Mouse (Mus musculus) embryonic facial prominence, embryonic 10.5 days (tissue): ENCODE results near the gene Gm5447. TPM values are rescaled to one million over a fixed set of nuclear protein-coding genes. Genes with fewer than 3 reads are reported as not detected.
A peak's percentile ranks its signal among the peaks of the same experiment; 100 is the strongest.

Source experiments
- DNase-seq: peaks from one replicate; pipeline ENCODE4 v3.0.0-alpha.2; 2017; ENCODE audit warnings: low spot score
- H3K27ac ChIP-seq: fragments of 300-500 bp; sonication (generic); replicated peaks from 2 replicates; pipeline ENCODE4 v1.5.1; 2016; ENCODE audit warnings: mild to moderate bottlenecking
- H3K27me3 ChIP-seq: fragments of 300-500 bp; sonication (generic); replicated peaks from 2 replicates; pipeline ENCODE4 v1.6.1; 2016; ENCODE audit warnings: low read depth, mild to moderate bottlenecking; ENCODE audit not compliant: poor library complexity, severe bottlenecking
- H3K36me3 ChIP-seq: fragments of 300-500 bp; sonication (generic); replicated peaks from 2 replicates; pipeline ENCODE4 v1.6.1; 2016; ENCODE audit warnings: mild to moderate bottlenecking, moderate library complexity
- H3K4me1 ChIP-seq: fragments of 300-500 bp; sonication (generic); 2 replicates; pipeline ENCODE4 v1.6.1; 2016
- H3K4me3 ChIP-seq: fragments of 300-500 bp; sonication (generic); 2 replicates; pipeline ENCODE4 v1.5.1; 2016; ENCODE audit warnings: mild to moderate bottlenecking, moderate library complexity
- H3K9me3 ChIP-seq: fragments of 300-500 bp; sonication (generic); 2 replicates; pipeline ENCODE4 v1.6.1; 2016; ENCODE audit warnings: mild to moderate bottlenecking
- WGBS: fragments of 180-500 bp; shearing (Covaris S2); methylation state at CpG from one replicate; pipeline ENCODE4 v1.1.7; 2016; 5-methylcytosine and 5-hydroxymethylcytosine counted together
- polyA plus RNA-seq: library from polyadenylated mRNA; unstranded; fragments of >200 nt; fragmentation: Nextera tagmentation; extraction: Ambion mirVana; gene quantifications from 2 replicates; pipeline ENCODE4 v1.2.1, GENCODE M21; 2016

The Gm5447 gene
- polyA plus RNA-seq, 1 experiment from 2014 or later: 0.14 TPM

DNA sequence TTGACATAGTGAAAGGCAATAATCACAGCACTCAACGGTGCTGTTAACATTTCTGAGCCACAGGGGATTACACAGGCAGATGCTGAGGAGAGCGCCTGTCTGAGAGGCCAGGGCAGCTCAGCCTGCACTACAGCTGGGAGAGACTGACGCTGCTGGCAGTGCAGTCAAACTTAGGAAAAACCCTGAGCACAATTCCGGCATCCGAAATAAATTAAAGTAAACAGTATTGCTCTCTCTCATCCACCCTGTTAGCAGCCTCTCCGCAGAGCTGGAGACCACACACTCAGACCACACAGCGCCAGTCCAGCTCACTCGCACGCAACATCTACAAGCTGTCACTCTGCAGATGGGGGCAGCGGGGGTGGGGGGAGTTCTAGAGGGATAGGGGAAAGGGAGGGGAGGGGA lies 7.5 kb upstream of the Gm5447 start:
- peak overlapping the region; percentile 68 for H3K27ac ChIP-seq
- peak overlapping the region; percentile 36 for H3K4me3 ChIP-seq
- no peaks in the 10 kb centered on the region for H3K27me3 ChIP-seq
- WGBS: 9% methylated on average over 10 of the region's 10 CpGs
- peak; percentile 82 for DNase-seq
- H3K4me1 ChIP-seq: peaks cover 54% of the 10 kb centered on the region
- 0 out of 2 replicates have a peak, but pooled peaks cover under 1% of the 10 kb centered on the region for H3K36me3 ChIP-seq
- H3K9me3 ChIP-seq: no peaks in the 10 kb centered on the region

DNA sequence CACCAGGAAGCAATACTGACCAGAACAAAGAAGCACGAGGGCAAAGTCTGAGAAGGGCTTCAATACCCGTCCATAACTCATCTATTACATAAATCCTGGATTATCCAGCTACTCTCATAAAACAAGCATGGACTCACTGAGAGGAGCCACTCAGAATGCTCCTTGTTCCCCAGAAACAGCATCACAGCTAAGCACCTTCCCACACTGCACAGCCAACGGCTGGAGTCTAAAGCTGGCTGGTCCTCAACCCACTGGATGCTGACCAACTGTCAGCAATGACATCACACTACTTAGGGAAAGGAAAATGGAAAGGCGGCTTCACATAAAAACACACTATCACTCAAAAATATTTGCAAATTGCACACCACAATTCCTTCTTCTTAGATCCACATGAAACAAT lies 5.7 kb upstream of the Gm5447 start:
- H3K9me3 ChIP-seq: no peaks in the 10 kb centered on the region
- H3K27me3 ChIP-seq: no peaks in the 10 kb centered on the region
- DNase-seq: no peak
- H3K27ac ChIP-seq: no peak overlapping the region
- H3K4me3 ChIP-seq: no peak overlapping the region
- no peaks in the 10 kb centered on the region for H3K36me3 ChIP-seq
- WGBS: 69% methylated on average over 4 of the region's 4 CpGs
- H3K4me1 ChIP-seq: peaks cover 67% of the 10 kb centered on the region

DNA sequence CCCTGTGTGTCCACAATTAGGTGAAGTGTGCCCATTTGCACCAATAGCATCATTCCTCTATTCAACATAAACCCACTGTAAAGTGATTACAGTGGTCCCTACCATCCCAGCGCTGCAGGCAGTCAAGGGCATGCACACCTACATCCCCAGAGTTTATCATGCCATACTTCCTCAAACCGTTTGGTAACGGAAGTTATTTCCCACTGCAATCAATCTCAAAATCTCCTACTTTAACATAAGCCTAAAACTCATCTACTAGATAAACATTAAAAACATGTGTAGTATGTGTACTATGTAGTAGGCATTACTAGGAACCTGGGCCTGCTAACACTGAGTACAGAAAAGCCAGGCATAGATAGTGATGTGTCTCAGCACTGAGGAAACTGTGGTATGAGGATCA lies 3.0 kb upstream of the Gm5447 start:
- Histone ChIP-seq H3K9me3 (no peaks in the 10 kb centered on the region), H3K36me3 (no peaks in the 10 kb centered on the region), H3K4me1 (peaks cover 57% of the 10 kb centered on the region), H3K4me3 (no peak overlapping the region), H3K27ac (no peak overlapping the region), H3K27me3 (no peaks in the 10 kb centered on the region)
- WGBS: 89% methylated on average over 3 of the region's 3 CpGs
- no peak for DNase-seq

DNA sequence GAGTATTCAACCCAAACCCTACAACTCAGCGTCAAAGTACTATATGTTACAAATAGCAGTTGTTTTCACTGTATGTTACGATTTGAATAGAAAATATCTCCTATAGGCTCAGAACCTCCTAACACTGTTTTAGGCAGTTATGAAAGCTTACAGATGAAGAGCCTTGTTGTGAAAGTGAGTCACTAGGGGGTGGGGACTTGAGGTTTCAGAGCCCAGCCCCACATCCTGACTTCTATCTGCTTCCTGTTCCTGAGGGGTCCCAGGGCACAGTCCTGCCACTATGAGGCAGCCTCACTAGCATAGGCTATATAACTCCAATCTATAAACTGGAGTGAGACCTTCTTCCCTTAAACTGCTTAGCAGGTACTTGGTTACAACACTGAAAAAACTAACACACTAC lies 1.9 kb upstream of the Gm5447 start:
- Histone ChIP-seq H3K4me1 (peaks cover 46% of the 10 kb centered on the region), H3K36me3 (no peaks in the 10 kb centered on the region), H3K4me3 (no peak overlapping the region), H3K9me3 (no peaks in the 10 kb centered on the region), H3K27ac (no peak overlapping the region), H3K27me3 (no peaks in the 10 kb centered on the region)
- no peak for DNase-seq
- 95% methylated on average over 2 of the region's 2 CpGs for WGBS

DNA sequence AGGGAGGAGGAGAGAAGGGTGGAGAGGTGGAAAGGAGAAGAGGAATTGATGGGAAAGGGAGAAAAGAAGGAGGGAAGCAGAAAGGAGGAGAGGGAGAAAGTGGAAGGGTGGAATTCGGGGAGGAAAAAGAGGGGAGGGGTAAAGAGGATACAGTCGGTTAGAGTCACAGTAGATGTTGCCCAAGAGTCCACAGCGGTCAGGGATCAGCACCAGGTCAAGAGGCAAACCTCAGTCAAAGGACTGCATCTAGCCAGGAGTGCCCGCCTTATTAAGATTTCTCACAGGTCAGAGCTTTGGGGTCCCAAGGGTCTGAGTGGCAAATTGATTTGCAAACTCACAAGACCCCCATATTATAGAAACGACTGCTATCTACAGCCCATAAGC lies 235 bp downstream of the Gm5447 start:
- H3K27ac ChIP-seq: peak overlapping the region; percentile 95
- no peaks in the 10 kb centered on the region for H3K9me3 ChIP-seq
- H3K27me3 ChIP-seq: 0 out of 2 replicates have a peak, but pooled peaks cover 4% of the 10 kb centered on the region
- H3K4me1 ChIP-seq: peaks cover 32% of the 10 kb centered on the region
- H3K4me3 ChIP-seq: peak overlapping the region; percentile 90
- no peak for DNase-seq
- H3K36me3 ChIP-seq: no peaks in the 10 kb centered on the region
- 17% methylated on average over 5 of the region's 5 CpGs for WGBS

DNA sequence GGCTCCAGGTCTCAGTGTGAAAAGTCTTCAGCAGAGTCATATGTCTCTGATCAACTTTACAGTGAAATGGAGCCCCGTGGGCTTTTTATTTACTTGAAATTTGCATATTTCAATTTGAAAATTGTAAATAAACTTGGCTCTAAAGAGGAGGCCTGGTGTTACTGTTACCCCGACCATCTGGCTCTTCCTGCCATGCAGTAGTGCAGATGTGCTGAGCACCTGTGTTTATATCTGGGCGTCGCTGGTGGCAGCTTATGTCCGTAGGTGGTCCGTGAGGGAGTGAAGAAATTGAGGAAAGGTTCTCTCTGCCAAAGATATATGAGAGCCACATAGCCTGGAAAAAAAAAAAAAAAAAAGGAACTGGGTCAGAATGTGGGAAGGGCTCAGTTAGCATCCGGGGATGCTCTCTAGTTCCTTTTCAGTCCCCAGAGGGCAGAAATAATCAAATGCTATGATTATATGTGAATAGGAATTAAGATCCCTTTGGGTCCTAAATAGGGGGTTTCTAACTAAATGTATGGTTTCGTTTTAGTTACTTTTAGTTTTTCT lies 2.6 kb downstream of the Gm5447 start:
- Histone ChIP-seq H3K36me3 (no peaks in the 10 kb centered on the region), H3K4me3 (no peak overlapping the region), H3K4me1 (peaks cover 22% of the 10 kb centered on the region), H3K27me3 (0 out of 2 replicates have a peak, but pooled peaks cover 4% of the 10 kb centered on the region), H3K9me3 (no peaks in the 10 kb centered on the region), H3K27ac (no peak overlapping the region)
- 64% methylated on average over 8 of the region's 8 CpGs for WGBS
- no peak for DNase-seq

DNA sequence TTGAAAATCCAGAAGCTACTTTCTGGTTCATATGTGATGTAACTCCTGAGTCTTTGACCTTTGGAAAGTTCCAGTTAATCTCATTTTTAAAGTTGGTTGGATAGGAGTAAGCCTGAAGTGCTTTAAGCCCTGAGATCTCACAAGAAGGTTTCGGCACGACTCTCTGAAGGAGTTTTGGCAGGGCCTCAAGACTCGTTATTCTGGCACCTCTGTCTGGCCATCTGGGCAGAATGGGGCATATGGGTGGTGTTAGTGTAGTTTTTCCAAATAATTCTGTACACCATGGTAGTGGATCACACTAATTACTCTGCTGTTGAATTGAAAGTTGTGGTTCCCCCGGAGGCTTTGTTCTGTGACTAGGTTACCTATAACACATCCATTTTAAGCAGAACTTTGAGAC lies 4.2 kb downstream of the Gm5447 start:
- 73% methylated on average over 4 of the region's 4 CpGs for WGBS
- Histone ChIP-seq H3K36me3 (no peaks in the 10 kb centered on the region), H3K9me3 (no peaks in the 10 kb centered on the region), H3K27ac (no peak overlapping the region), H3K4me3 (no peak overlapping the region), H3K4me1 (peaks cover 10% of the 10 kb centered on the region), H3K27me3 (0 out of 2 replicates have a peak, but pooled peaks cover 4% of the 10 kb centered on the region)
- DNase-seq: no peak

DNA sequence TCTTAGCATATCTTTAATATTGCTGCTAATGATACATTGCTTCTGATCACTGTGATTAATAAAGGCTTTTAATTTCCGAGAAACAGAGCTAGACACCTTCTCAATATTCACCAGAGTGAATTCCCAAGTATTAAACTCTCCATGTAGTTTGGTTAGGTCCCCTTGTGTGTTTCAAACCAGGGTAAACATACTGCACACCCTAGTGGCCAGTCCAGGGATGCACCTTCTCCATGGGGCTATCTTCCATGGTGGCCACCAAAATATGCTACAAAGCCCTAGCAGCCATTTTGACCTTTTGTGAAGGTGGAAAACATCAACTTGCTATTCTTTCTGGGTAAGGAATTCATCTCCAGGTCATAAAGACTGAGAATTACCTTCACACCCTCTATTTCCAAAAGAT lies 7.7 kb downstream of the Gm5447 start:
- Histone ChIP-seq H3K36me3 (no peaks in the 10 kb centered on the region), H3K4me3 (no peak overlapping the region), H3K27ac (no peak overlapping the region), H3K4me1 (peaks cover 16% of the 10 kb centered on the region), H3K27me3 (peaks cover 30% of the 10 kb centered on the region), H3K9me3 (no peaks in the 10 kb centered on the region)
- DNase-seq: peak; percentile 34
- WGBS: 67% methylated on average over 1 of the region's 1 CpGs

DNA sequence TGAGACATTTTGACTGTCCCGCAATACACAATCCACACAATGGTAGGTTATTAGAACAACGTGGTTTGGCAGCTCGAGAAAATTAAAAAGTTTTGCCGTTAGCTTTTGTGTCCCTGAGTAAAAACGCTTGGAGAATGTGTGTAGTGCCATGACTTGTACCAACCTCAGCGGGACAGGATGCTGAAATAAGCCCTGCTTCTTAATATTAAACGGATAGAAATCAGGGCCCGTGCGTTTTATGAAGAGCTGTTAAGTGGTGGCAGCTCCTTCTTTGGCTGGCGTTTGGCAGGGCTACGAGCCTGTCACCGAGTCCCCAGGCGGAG lies 11.2 kb downstream of the Gm5447 start:
- peaks cover 48% of the 10 kb centered on the region for H3K27me3 ChIP-seq

DNA sequence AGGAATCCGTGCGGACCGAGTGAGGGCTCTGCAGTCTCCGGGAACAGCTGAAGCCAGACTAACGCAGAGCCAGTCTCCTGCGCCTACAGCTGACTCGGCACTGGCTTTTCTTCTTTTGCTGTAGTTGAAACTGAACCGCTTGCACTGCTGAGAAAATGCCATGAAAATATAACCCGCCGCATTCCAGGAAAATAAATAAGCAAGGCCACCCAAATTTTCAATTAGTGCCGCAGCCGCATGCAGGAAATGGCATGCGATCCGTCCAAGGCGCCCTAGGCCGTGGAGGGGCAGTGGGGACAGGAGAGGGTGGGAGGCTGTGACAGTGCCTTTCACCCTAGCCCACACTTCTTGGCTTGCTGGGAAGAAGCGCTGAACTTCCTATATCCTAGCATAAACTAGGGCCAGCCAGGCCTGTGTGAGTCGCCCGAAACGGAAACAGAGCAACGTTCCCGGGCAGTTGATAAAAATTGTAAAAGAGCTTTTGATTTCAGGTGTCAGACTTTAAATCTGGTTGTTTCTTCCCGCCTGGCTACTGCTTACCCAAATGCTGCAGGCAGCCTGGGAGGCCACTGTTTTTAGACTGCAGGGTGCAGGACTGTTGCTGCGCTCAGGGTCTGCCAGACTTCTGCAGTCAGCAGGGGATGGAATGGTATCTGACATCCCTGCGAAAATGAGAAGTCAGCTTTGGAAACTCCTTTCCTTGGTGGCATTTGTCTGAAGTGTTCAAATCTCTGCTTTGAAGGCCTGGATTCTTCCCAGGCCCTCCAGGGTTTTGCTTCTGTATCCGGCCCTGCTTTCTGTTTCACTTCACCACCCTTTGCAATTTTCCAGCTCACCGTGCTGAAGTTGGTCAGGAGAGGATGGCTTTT lies 11.8 kb downstream of the Gm5447 start:
- H3K36me3 ChIP-seq: no peaks in the 10 kb centered on the region
- H3K27ac ChIP-seq: peak overlapping the region; percentile 66
- H3K9me3 ChIP-seq: no peaks in the 10 kb centered on the region
- WGBS: 14% methylated on average over 27 of the region's 27 CpGs
- H3K27me3 ChIP-seq: peaks cover 48% of the 10 kb centered on the region
- H3K4me3 ChIP-seq: peak overlapping the region; percentile 51
- peaks cover 16% of the 10 kb centered on the region for H3K4me1 ChIP-seq
- peak; percentile 56 for DNase-seq

More for the DNA sequence above, 11.2 kb downstream of the Gm5447 start:
- peaks cover 16% of the 10 kb centered on the region for H3K4me1 ChIP-seq
- H3K36me3 ChIP-seq: no peaks in the 10 kb centered on the region
- WGBS: 20% methylated on average over 13 of the region's 13 CpGs
- H3K4me3 ChIP-seq: peak overlapping the region; percentile 51
- H3K27ac ChIP-seq: peak overlapping the region; percentile 57
- no peak for DNase-seq
- H3K9me3 ChIP-seq: no peaks in the 10 kb centered on the region

DNA sequence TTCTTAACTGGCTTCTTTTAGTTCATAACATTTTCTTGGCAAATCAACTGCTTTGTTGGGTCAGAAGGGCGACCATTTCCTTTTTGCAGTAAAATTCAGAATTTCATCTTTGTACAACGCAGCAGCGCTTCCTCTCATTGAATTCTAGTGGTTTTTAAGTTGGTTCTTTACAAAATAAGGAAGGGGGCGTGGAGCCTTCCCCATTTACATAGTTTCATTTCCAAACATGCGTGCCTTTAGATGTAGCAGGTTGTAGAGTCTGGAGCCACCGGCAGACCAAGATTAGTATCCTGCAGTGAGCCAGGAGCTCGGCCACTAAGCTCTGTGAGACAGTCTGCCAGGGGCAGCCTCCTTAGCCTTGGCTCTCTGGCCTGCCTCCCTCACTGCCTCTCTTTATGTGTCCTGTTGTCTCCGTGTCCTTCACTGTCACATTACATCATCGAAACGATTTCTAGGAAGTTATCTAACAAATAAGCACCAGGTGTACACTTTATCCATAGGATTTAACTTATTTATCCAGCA lies 13.0 kb downstream of the Gm5447 start:
- WGBS: 75% methylated on average over 10 of the region's 10 CpGs
- Histone ChIP-seq H3K4me3 (no peak overlapping the region), H3K36me3 (no peaks in the 10 kb centered on the region), H3K27ac (no peak overlapping the region), H3K4me1 (peaks cover 16% of the 10 kb centered on the region), H3K27me3 (peaks cover 57% of the 10 kb centered on the region), H3K9me3 (no peaks in the 10 kb centered on the region)
- DNase-seq: no peak

DNA sequence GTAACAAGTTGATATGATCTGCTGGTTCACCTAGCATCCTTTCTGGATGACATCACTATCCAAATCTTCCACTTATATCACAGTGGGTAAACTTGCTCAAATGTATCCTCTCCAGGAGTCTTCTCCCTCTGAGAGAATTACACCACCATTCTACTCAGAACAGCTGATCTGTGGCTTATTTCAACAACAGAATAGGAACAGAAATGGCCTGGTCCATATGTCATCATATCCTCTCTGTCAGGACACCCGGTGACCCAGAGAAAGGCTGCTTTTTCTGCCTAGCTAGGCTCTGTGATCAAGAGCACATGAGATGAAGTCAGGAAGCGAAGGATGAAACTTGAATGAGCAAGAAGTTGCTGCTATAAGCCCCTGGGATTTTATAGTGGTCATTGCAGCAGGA lies 13.7 kb downstream of the Gm5447 start:
- H3K27ac ChIP-seq: no peak overlapping the region
- H3K27me3 ChIP-seq: peaks cover 58% of the 10 kb centered on the region
- no peak for DNase-seq
- peaks cover 16% of the 10 kb centered on the region for H3K4me1 ChIP-seq
- no peak overlapping the region for H3K4me3 ChIP-seq
- 90% methylated on average over 2 of the region's 2 CpGs for WGBS
- H3K9me3 ChIP-seq: no peaks in the 10 kb centered on the region
- no peaks in the 10 kb centered on the region for H3K36me3 ChIP-seq

DNA sequence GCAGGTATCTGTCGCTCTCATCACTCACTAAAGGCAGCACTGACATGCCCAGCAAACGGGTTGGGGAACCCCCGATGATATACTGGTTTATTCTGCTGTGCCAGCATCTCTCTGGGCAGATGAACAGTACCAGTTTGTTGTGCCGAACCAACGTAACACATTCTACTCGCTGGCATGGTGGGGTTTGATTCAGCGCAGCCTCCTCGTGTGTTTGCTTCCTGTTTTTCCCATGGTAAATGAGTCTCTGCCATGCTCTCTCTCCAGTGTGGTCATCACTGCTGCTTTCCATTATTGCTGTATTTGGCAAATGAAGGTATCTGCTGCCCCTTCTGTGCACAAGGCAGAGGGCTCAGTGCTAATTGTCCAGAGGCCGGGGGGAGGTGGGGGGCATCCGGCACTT lies 15.7 kb downstream of the Gm5447 start:
- H3K27me3 ChIP-seq: peaks cover 54% of the 10 kb centered on the region
- H3K27ac ChIP-seq: no peak overlapping the region
- peaks cover 16% of the 10 kb centered on the region for H3K4me1 ChIP-seq
- WGBS: 88% methylated on average over 10 of the region's 10 CpGs
- no peak overlapping the region for H3K4me3 ChIP-seq
- no peaks in the 10 kb centered on the region for H3K9me3 ChIP-seq
- no peak for DNase-seq
- no peaks in the 10 kb centered on the region for H3K36me3 ChIP-seq
